Mouse (Mus musculus) myocyte (in vitro differentiated cells): ENCODE data around the gene Trim25. TPM values are rescaled to one million over a fixed set of nuclear protein-coding genes. Genes with fewer than 3 reads are reported as not detected.

Source experiments
- H3K27me3 ChIP-seq: one replicate; pipeline ENCODE4 v1.6.1; 2011; ENCODE audit not compliant: control insufficient read depth, insufficient read depth, insufficient read length
- H3K36me3 ChIP-seq: one replicate; pipeline ENCODE4 v1.6.1; 2011; ENCODE audit not compliant: control insufficient read depth, insufficient read depth
- H3K4me2 ChIP-seq: one replicate; pipeline ENCODE4 v1.6.1; 2011; ENCODE audit warnings: low read depth, control low read depth
- H3K4me3 ChIP-seq: one replicate; pipeline ENCODE4 v1.5.1; 2011; ENCODE audit warnings: mild to moderate bottlenecking, control low read depth, moderate library complexity
- H3K79me2 ChIP-seq: one replicate; pipeline ENCODE4 v1.6.1; 2011; ENCODE audit not compliant: control insufficient read depth, insufficient read depth
- H3ac ChIP-seq: one replicate; pipeline ENCODE4 v1.6.1; 2011; ENCODE audit not compliant: control insufficient read depth, insufficient read length
- CEBPB ChIP-seq: IDR thresholded peaks from 2 replicates; pipeline ENCODE4 v1.6.1; 2011; ENCODE audit warnings: mild to moderate bottlenecking, moderate library complexity; ENCODE audit not compliant: poor library complexity, insufficient read depth, severe bottlenecking
- E2F4 ChIP-seq: IDR thresholded peaks from one replicate; pipeline ENCODE4 v1.6.1; 2011; ENCODE audit warnings: mild to moderate bottlenecking, control low read depth, moderate library complexity; ENCODE audit not compliant: insufficient read depth
- MAX ChIP-seq: IDR thresholded peaks from one replicate; pipeline ENCODE4 v1.6.1; 2011; ENCODE audit warnings: low read depth, mild to moderate bottlenecking, control low read depth
- MYOD1 ChIP-seq, 3 experiments: IDR thresholded peaks; one replicate each; pipeline ENCODE4 v1.6.1; 2011; ENCODE audit warnings: control low read depth in 2 of 3, low read depth in 2 of 3, mild to moderate bottlenecking in 2 of 3, moderate library complexity in 1 of 3; ENCODE audit not compliant: insufficient read length in 2 of 3, control insufficient read depth in 1 of 3
- MYOG ChIP-seq, 3 experiments: IDR thresholded peaks; one replicate each; pipeline ENCODE4 v1.6.1; 2011; ENCODE audit warnings: control low read depth in 2 of 3, low read depth in 2 of 3, mild to moderate bottlenecking in 2 of 3; ENCODE audit not compliant: insufficient read length in 2 of 3, control insufficient read depth in 1 of 3, insufficient read depth in 1 of 3
- POLR2A ChIP-seq: IDR thresholded peaks from one replicate; pipeline ENCODE4 v1.6.1; 2011; ENCODE audit warnings: low read depth, mild to moderate bottlenecking, control low read depth, moderate library complexity; ENCODE audit not compliant: insufficient read length
- POLR2AphosphoS2 ChIP-seq: IDR thresholded peaks from one replicate; pipeline ENCODE4 v1.6.1; 2011; ENCODE audit warnings: low read depth, control low read depth; ENCODE audit not compliant: insufficient read length
- REST ChIP-seq: IDR thresholded peaks from one replicate; pipeline ENCODE4 v1.6.1; 2011; ENCODE audit warnings: mild to moderate bottlenecking, control low read depth, moderate library complexity; ENCODE audit not compliant: insufficient read depth, insufficient read length
- SRF ChIP-seq: IDR thresholded peaks from one replicate; pipeline ENCODE4 v1.6.1; 2011; ENCODE audit warnings: low read depth; ENCODE audit not compliant: control insufficient read depth, insufficient read length
- TCF12 ChIP-seq: IDR thresholded peaks from one replicate; pipeline ENCODE4 v1.6.1; 2011; ENCODE audit warnings: mild to moderate bottlenecking, control low read depth; ENCODE audit not compliant: poor library complexity, insufficient read depth, severe bottlenecking
- TCF3 ChIP-seq: IDR thresholded peaks from one replicate; pipeline ENCODE4 v1.6.1; 2011; ENCODE audit warnings: low read depth, control low read depth; ENCODE audit not compliant: insufficient read length
- USF1 ChIP-seq: IDR thresholded peaks from one replicate; pipeline ENCODE4 v1.6.1; 2011; ENCODE audit warnings: low read depth, mild to moderate bottlenecking, control low read depth, moderate library complexity
- polyA plus RNA-seq: library from polyadenylated mRNA; unstranded; fragments of >200 nt; fragmentation: generic; extraction: Trizol; gene quantifications from one replicate; pipeline ENCODE4 v1.2.1, GENCODE M21; 2012; ENCODE audit warnings: missing spikeins

The Trim25 gene
- polyA plus RNA-seq, 1 experiment, result 6.5 TPM

DNA sequence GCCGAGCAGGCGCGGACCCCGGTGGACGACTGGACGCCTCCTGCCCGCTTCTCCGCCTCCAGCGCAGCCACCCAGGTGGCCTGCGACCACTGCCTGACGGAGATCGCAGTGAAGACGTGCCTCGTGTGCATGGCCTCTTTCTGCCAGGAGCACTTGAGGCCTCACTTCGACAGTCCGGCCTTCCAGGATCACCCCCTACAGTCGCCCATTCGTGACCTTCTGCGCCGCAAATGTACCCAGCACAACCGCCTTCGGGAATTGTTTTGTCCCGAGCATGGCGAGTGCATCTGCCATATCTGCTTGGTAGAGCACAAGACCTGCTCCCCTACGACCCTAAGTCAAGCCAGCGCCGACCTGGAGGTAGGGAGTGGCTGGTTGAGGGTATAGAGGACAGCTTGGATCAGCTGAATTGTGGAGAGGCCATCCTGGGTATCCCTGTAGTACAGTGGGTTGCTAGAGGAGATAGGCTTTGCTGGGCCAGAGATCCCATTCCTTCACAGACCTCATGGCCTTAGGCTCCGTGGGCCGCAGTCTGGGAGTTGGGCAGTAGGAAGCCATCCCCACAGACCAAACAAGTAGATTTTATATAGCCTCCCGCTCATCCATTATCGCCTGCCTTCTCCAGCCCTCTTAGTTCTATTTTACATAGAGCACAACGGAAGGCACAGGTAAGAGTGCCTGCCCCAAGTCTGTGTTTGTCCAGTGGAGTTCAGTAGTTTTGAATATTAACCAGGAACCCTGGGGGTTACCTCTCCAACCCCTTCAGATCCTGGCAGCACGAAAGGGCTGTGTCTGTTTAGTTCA is 749 bp downstream of the Trim25 start:
- Histone ChIP-seq H3K4me2 (peak overlapping the region; percentile 58), H3K36me3 (no peaks in the 10 kb centered on the region), H3K79me2 (peaks cover 5% of the 10 kb centered on the region), H3K4me3 (peak overlapping the region; percentile 40), H3ac (peak overlapping the region; percentile 37), H3K27me3 (no peaks in the 10 kb centered on the region)
- TF ChIP-seq MAX (no peak), CEBPB (no peak), MYOD1 (IDR thresholded peaks at IDR 0.05; ENCODE audit: control insufficient read depth in 1 of 3, insufficient read length in 2 of 3, low read depth in 2 of 3) (no peak), POLR2AphosphoS2 (no peak), USF1 (no peak), SRF (no peak), E2F4 (no peak), TCF3 (no peak)

- Histone ChIP-seq H3K4me2 (peak overlapping the region; percentile 58), H3K36me3 (no peaks in the 10 kb centered on the region), H3K79me2 (peaks cover 5% of the 10 kb centered on the region), H3K27me3 (no peaks in the 10 kb centered on the region), H3ac (no peak overlapping the region), H3K4me3 (peak overlapping the region; percentile 40)
- TF ChIP-seq MYOG (IDR thresholded peaks at IDR 0.05; ENCODE audit: control insufficient read depth in 1 of 3, insufficient read depth in 1 of 3, insufficient read length in 2 of 3, low read depth in 2 of 3) (no peak), E2F4 (no peak), REST (no peak), SRF (no peak), USF1 (no peak), CEBPB (no peak), POLR2AphosphoS2 (no peak), MAX (no peak), TCF12 (no peak), POLR2A (no peak), TCF3 (no peak), MYOD1 (IDR thresholded peaks at IDR 0.05; ENCODE audit: control insufficient read depth in 1 of 3, insufficient read length in 2 of 3, low read depth in 2 of 3) (no peak)
These were observed 1.3 kb downstream of the Trim25 start for GRCm38 (mm10) chr11:89000527-89000819.

DNA sequence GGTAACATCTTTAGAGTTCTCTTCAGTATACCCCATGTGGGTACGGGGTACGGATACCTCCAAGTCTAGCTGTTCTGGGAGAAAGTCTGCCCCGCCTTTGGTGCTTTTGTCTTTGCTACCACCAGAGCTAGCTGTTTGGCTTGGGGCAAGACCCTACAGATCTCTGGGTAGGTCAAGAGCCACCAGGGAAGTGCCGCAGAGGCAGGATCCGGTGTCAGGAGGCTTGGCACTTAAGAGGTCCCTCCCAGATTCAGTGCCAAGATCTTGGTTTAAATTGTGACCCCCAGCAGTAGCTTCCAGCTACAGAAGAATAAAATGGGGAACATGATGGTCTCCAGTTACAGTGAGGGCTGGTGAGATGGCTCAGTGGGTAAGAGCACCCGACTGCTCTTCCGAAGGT is 2.4 kb downstream of the Trim25 start:
- Histone ChIP-seq H3K27me3 (no peaks in the 10 kb centered on the region), H3ac (no peak overlapping the region), H3K36me3 (no peaks in the 10 kb centered on the region), H3K4me3 (no peak overlapping the region), H3K79me2 (peaks cover 5% of the 10 kb centered on the region), H3K4me2 (peak overlapping the region; percentile 46)
- TF ChIP-seq TCF12 (no peak), MAX (no peak), REST (no peak), E2F4 (no peak), MYOG (IDR thresholded peaks at IDR 0.05; ENCODE audit: control insufficient read depth in 1 of 3, insufficient read depth in 1 of 3, insufficient read length in 2 of 3, low read depth in 2 of 3) (no peak), SRF (no peak), CEBPB (no peak), POLR2A (no peak), TCF3 (no peak), MYOD1 (IDR thresholded peaks at IDR 0.05; ENCODE audit: control insufficient read depth in 1 of 3, insufficient read length in 2 of 3, low read depth in 2 of 3) (no peak), USF1 (no peak), POLR2AphosphoS2 (no peak)

- peaks cover 5% of the 10 kb centered on the region for H3K79me2 ChIP-seq
- H3K27me3 ChIP-seq, result no peaks in the 10 kb centered on the region
- no peaks in the 10 kb centered on the region for H3K36me3 ChIP-seq
- TF ChIP-seq MAX (no peak), REST (no peak), CEBPB (no peak), POLR2AphosphoS2 (no peak), SRF (no peak), POLR2A (no peak)
- H3K4me3 ChIP-seq, result no peak overlapping the region
- H3K4me2 ChIP-seq, result peak overlapping the region; percentile 3
- no peak overlapping the region for H3ac ChIP-seq
These were observed 2.9 kb downstream of the Trim25 start for GRCm38 (mm10) chr11:89002068-89002467.

GRCm38 (mm10) chr11:89002621-89003020 is 3.4 kb downstream of the Trim25 start:
- Histone ChIP-seq H3K4me2 (peak overlapping the region; percentile 3), H3K4me3 (no peak overlapping the region)

More at GRCm38 (mm10) chr11:89002621-89003020, 3.4 kb downstream of the Trim25 start:
- no peaks in the 10 kb centered on the region for H3K27me3 ChIP-seq
- H3K79me2 ChIP-seq, result peaks cover 5% of the 10 kb centered on the region
- H3ac ChIP-seq, result no peak overlapping the region
- no peaks in the 10 kb centered on the region for H3K36me3 ChIP-seq
- TF ChIP-seq MYOG (IDR thresholded peaks at IDR 0.05; ENCODE audit: control insufficient read depth in 1 of 3, insufficient read depth in 1 of 3, insufficient read length in 2 of 3, low read depth in 2 of 3) (peak in 1 of 3 experiments; percentile 42), POLR2A (no peak), MYOD1 (IDR thresholded peaks at IDR 0.05; ENCODE audit: control insufficient read depth in 1 of 3, insufficient read length in 2 of 3, low read depth in 2 of 3) (peak in 1 of 3 experiments; percentile 11)
